Mouse (Mus musculus) cerebellum, adult (tissue): Measurements from ENCODE around the gene Lama2.

Experiments used
- ATAC-seq: cut with Nextera tagmentation; 2 replicates; pipeline ENCODE4 v1.9.2; 2017; ENCODE audit warnings: mild to moderate bottlenecking, moderate library complexity, mixed read lengths; ENCODE audit not compliant: insufficient number of reproducible peaks, low FRiP score, low TSS enrichment

Gene Lama2

DNA sequence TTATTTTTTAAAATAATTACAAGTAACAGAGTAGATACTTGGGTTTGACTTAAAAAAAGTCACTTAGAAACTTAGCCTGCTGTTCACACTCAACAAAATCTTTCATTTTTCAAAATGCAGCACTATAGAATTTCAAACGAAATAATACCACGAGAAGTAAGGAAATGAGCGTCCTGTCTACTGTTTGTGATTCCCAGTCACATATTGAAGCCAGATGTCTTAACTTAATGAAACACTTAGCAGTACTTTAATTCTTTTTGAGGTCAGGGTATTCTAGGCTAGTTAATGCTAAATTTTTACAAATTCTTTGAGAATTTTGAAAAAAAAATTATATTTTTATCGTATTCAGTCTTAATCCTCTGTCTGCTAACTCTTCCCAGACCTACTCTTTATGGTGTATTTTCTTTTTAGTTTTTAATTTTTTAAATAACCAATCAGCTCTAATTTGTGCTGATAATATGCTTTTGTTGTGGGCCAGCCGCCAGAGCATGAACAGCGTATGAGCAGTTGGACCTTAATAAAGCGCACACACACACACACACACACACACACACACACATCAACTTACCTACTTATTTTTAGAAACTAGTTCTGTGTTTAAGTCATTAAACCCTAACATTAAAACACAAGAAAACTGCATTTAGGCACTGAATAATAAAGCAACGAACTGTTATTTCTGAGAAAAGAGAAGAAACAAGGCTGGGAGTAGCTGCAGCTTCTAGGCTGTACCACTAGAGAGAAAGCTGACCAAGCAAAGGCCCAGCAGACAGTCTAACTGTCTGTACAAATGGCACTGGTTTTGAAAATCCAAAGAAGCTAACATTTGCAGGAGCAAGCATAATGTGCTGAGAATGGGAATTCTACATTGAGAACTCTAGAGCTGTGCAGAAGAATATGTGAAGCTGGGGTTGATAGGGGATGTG is 425.3 kb downstream of the Lama2 start:
- no peak for ATAC-seq

DNA sequence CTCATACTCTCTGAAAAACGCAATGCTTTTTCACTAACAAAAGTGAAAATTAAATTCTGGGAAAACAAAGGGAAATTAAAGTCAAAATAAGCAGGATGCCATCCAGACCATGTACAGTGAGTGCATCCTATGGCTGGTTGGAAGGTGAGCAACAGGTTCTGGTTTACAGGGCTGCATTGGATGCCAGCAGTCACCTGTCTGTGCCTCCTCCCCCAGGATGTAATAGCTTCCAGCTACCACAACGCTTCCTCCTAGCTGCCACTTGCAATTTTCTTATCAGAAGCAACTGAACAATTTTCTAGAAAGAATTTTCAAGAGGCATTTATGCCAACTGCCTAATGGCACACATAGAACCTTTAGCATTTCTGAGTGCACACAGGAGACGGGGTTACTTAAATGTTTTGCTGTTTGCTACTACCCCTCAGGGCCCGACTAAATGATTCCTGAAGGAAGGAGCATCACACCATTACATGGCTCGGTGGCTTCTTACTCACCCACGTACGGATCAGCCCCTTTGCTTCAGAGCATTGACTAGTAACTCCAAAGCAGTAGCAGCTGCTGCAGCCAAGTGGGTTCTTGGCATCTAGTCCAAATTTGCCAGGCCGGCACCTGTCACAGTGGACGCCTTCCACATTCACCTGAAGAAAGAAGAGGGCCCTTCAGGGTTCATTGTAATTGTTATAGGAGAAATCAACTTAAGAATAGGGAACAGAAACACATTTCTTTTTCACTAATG is 430.8 kb downstream of the Lama2 start:
- ATAC-seq: peak; percentile 76; the same call in 1 of the 2 replicates

DNA sequence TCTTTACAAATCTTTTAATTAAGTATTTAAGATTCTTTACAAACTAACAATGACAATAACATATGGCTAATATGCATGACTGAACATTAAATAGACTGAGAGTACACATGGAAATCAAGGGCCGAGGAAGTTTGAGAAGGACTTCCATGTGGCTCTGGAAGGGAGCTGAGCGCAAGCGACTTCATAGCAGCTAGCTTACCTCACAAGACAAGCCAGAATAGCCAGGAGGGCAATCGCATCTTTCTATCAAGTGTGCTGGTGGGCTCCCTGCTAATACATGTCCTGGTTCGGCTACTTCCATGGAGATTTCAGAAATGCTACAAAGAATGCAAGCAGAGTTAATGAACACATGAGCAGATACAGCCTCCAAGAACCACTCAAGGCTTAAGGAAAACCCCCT is 435.4 kb downstream of the Lama2 start:
- no peak for ATAC-seq

DNA sequence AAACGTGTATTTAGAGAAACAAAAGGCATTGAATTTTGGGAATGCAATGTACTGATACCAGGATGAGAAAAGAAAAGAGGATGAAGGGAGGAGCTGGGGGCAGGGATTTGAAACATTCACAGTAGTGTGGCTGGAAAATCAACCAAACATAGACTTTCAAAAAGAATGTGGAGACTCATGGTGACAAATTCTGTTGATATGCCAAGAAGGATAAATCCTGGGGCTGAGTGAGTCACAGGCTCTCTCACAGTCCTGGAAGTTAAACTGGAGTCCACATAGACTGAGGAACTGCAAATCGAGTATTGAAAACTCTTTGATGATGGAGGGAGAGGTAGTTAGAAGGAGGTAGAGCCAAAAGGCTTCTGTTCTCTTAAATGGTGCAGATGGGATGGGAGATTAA is 445.3 kb downstream of the Lama2 start:
- ATAC-seq: no peak

DNA sequence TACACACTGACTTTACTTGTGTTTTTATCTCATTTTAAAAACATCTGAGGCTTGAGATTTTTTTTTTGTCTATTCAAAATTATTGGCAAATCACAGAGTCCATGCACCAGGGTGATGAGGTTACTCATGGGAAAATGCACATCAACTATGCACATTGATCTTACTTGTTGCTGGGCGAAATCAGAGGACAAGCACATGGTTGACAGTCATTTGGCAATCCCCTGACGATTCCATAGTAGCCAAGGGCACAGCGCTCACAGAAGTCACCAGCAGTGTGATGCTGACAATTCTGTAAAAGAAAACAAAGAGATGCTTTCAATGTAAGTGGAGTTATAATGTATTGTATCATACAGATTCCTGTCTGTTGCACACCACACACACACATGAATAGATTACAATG is 454.8 kb downstream of the Lama2 start:
- ATAC-seq: no peak

DNA sequence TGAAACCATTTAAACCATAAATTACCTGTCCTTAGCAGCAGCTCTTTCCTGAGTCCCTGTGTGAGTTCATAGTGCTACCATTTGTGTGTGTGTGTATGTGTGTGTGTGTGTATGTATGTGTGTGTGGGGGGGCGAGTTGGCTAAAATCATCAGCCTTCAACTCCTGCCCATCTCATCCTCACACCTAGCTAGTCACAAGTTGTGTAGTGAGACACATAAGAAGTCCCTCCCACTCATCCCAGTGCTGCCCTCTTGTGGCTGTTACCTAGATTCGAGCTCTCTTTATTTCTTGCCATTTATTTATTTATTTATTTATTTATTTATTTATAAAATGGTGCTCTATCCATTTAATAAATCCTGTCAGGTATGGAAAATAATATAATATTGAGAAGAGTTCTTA is 457.2 kb downstream of the Lama2 start:
- no peak for ATAC-seq

DNA sequence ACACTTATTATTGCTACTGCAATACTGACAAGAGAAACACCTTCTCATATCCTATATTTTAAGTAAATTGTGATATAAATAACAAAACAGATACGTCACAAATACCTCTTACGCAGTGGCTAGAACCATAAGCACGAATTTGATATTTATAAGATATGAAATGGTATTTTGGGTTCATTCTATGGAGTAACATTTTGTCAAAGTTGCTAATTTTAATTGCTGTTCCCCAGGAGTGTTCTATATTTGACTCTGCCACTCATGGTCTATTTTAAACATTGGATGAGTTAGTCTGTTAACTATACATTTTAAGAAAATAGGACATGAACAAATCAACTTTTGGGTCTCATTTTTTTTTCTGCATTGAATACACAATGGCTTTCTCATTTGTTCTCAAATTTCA is 469.3 kb downstream of the Lama2 start:
- ATAC-seq: no peak

DNA sequence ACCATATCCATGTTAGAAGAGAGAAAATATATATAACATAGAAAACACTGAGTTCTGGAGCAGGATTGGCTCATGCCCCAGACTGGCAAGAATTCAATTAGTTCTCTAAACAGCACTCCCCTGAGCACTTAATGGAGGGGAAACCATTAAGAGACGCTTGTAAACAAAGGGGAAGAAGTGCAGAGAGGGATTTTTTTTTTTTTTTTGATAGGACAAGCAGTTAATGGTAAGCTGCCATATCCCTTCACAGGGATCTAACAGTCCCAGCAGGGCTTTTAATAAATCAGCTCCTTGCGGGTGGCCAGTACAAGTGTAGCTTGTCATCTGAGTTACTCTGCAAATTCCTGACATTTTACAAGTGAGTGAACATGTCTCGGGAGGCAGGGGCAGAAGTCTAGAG is 479.1 kb downstream of the Lama2 start:
- no peak for ATAC-seq

DNA sequence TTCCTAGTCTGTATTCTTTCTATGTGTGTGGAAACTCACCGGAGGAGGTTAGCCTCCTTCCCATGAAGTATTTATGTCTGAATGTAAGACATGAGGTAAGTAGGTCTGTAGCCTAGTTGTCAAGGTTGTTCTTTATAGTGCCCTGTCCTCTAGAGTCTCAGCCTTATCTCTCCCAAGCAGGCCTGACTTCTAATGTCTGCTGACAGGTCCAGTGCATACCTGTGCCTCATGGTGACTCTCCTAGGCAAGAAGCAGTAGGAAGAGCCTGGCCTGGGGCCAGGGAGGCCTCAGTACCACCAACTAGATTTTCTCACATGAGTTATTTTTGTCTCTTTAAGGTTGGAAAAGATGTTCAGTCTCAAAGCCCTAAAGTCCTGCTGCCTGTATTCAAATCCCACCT is 483.8 kb downstream of the Lama2 start:
- ATAC-seq: no peak

DNA sequence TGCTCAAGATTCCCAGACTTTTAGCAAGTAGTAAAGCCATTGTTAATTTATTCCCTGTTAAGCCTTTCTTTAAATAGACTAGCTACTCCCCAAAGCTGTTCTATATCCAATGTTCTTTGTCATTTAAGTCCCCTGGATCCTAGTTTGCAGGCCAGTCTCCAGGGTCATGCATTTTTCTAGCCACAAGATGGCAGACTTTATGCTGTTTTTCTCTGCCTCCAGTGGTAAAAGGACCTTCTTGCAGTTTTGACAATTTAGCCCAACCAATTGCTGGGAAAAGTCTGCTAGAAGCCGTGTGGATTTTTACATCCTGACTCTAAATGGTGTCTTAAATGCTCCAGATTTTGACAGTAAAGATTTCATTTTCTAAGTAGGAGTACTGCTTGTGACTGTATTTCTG is 486.4 kb downstream of the Lama2 start:
- 0 out of 2 replicates have a peak, but pooled peaks have one; percentile 49 for ATAC-seq

DNA sequence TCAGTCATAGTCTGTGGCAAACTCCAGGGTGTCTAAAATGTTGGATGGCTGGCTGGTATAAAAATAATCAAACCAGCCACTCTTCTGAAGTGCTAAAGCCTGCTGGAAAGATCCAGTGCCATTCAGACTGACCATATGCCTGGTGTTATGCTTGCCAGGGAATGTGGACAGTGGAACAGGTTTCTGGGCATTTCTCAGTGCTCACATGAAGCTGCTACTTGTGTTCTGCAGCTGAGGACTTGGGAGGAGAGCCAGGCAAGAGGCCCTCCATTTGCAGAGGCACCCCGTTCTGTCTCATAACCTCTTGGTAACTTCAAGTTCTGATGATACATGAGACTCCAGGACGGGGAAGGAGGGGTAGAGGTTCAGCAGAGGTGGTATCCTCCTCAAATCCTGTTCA is 492.1 kb downstream of the Lama2 start:
- peak; percentile 72 for ATAC-seq

DNA sequence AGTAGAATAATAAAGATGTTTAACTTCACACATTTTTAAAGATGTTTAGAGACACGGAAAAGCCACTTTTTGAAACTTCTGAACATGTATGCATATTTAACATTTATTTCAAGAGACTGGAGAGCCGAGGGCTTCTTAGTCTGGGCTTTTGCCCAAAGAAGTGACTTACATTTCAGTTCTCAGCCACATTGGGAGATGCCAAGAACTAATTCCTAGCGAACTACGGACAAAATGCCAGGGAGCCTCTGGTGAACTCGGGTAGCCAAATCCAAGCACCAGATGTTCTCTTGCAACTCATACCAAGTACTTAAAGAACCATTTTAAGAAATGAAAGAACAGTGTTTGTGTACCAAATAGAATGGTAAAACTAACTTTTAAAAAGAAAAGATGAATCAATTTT is 495.8 kb downstream of the Lama2 start:
- ATAC-seq: no peak

DNA sequence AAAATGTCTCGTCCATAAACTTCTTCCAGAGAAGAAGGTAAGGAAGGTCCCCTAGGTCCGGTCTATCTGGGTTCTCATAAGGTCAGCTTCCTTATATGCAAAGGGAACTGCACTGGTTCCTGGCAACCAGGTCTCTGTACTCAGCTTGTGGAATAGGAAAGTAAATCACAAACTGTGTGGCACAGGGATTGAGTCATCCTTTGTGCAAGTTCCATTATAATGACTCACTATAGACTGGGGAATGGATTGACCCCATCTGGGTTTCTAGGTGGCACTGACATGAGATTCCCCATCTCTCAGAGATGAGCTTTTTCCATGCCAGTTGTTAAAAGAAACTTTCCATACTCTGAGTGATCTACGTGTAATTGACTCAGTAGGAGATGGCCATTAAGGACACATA is 501.7 kb downstream of the Lama2 start:
- no peak for ATAC-seq

DNA sequence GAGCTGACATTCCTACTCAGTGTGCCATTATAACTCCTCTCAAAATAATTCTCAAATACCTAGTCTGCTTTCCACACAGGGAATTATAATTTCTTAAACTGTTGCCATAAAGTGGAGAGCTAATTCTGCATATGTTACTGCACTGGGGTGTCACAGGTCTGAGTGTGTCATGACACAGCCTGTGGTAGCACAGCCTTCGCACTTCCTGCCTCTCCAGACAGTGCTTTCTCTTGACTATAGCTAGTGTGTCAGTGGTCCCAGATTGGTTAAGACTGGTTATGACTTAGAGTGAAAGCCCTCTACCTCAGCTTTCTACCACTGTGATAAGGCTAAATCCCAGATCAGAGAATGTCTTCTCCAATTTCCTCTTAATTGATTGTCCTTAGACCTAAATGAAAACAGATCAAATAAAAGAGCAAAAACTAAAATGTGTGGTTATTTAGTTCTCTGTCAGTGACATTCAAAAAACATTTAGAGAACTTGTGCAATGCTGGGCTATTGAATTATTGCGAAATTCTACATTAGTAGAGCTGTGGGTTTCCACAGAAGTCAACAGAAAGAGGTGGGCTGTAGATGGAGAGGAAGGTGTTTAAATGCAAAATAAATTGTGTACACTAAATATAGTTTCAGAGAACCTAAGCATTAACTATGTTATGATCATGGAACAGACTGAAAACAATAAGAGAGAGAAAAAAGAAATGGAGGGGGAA is 502.5 kb downstream of the Lama2 start:
- no peak for ATAC-seq

DNA sequence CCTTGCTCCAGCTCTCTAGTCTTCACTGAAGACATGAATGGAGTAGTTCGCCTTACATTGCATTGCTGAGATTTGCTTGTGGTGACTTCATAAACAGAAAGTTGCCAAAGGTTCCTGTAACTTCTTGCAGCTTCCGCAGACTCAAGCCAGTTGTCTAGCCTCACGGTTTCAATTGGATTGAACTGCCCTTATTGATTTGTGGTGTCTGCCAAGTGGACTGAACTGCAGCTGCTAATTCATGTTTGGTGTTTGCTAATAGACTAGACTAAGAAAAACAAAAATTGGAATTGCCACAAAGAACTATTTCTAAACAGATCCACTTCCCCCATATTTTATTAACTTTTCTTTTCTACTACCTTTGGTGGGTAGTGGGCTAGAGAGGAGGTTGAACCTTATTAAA is 505.4 kb downstream of the Lama2 start:
- no peak for ATAC-seq

DNA sequence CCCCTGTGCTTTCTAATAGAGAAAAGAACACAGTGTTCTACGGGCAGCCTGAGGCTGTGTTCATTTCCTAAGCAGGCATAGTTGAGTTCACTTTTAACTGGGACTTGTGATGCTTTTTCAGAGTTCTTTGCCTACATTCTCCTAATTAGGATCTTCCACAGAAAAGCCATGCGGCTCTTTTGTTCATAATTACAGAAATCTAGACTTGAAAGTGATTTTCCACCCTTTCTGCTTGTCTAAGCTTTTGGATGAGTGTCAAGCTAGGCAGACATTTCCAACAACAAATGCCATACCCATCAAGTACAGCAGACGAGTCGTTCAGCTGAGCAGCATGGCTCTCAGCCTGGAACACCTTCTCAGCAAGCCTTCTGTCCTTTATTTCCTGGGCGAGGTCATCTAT is 515.7 kb downstream of the Lama2 start:
- no peak for ATAC-seq

DNA sequence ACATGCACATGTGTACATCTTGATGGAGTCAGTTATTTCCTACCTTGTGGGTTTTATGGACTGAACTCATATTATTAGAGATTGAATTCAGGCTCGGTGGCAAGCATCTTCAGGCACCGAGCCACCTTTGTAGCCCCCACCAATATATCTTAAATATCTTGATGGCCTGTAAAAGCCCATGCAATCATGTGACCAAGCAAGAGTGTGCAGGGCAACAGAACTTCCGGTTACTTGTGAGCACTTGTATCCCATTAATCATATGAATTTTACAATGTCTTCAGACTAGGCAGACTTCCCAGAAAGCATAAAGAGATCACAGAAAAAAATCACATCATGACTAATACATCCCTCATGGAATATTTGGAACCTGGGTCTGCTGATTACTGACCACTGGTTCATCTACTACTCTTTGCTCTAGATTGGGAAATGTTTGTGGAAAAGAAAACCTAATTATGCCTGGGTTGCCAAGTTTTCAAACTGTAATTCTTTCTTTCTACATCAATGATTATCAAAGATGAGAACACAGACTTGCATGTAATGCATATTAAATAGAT is 517.7 kb downstream of the Lama2 start:
- no peak for ATAC-seq

DNA sequence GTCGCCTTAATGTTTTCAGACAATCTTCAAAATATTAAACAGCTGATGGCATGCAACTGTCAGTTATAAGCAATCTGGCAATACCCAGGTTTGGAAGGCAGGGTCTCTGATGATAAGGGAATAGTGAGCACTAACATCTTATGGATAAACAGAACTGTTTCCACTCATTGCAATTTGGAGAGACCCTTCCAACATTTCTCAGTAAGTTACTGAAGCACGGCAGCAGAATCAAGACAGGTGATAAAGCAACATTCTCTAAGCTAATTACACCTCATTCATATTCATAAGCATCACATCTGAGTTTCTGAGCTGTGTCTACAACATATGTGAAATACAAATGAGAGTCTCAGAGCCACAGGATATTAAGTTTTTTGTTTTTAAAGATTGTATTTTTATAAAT is 542.4 kb downstream of the Lama2 start:
- ATAC-seq: no peak

DNA sequence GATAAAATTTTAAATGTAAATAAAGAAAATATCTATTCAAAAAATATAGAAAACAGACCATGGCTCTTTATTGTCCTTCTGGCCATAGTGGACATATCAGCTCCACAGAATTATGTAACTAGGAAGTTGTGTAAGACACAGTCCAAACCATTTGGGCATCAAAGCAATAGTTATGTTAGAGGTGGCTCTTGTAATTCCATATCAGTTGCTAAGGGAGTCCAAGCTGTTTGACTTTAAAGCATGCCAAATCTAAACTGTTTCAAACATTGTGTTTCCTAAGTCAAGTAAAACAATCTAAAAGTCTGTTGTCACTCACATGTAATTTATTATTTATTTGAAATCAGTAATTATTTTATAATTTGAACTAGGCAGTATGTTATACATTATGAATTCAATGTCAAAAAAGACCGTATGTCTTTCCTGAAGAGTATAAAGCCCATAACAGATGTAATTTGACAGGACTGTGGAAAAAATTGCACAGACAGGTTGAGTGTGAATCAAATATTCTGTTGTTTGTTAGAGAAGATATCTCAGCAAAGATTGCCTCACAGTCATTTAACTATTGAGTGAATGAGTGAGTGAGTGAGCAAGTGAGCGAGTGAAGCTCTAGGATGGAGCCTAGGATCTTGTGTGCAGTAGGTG is 550.6 kb downstream of the Lama2 start:
- ATAC-seq: no peak

DNA sequence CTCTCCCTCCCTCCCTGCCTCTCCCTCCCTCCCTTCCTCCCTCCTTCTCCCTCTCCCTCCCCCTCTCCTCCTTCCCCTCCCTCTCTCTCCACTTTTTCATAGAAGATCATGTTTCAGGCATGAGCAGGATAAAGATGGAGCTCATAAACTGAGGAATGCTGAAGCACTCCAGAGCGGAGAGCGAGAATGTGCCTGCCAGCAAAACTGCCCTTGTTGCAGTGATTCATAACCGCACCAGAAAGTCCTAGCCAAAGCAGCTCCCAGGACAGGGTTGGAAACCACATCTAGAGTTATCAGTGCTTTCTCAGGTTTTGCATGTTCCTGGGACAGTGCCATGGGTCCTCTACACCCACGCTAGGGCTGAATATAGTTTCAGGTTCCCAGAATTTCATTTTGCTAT is 555.9 kb downstream of the Lama2 start:
- no peak for ATAC-seq
